In genomic region chr11:104590148-104590547, GRCm38 (mm10) we compare ENCODE assay signal across 8 mouse cellular contexts. TPM values are rescaled to one million over a fixed set of nuclear protein-coding genes. Genes with fewer than 3 reads are reported as not detected.
DNase-seq lines count a peak whose midpoint lies in the region; ATAC-seq and TF ChIP-seq lines count a peak whose summit lies in the region.

No protein-coding gene starts in this region.

- H3K9me3 ChIP-seq in forebrain, embryonic 15.5 days: peaks cover 4% of the 10 kb centered on the region; the same call in 1 of the 2 replicates
- H3K9me3 ChIP-seq in liver, postnatal 0 days (ENCODE audit: low read length): no peaks in the 10 kb centered on the region

- no peak overlapping the region for H3K27ac ChIP-seq in forebrain, embryonic 15.5 days (replicated peaks)
- no peak overlapping the region for H3K27ac ChIP-seq in liver, postnatal 0 days (ENCODE audit: low read depth)

- intact Hi-C loops in heart, postnatal 14 days (cut with DNase I): loop anchor here (5.0 to 10.0 kb wide), 3 partner anchors 177 to 532 kb away; no protein-coding TSS in a partner anchor

- H3K9ac ChIP-seq in forebrain, embryonic 15.5 days (replicated peaks): no peak overlapping the region
- no peak overlapping the region for H3K9ac ChIP-seq in liver, postnatal 0 days (replicated peaks)

- H3K4me2 ChIP-seq in forebrain, embryonic 15.5 days (replicated peaks): no peak overlapping the region
- no peak overlapping the region for H3K4me2 ChIP-seq in liver, postnatal 0 days (ENCODE audit: low read depth, low read length)

- TF ChIP-seq CTCF in liver, postnatal 0 days (IDR thresholded peaks at IDR 0.05; ENCODE audit: low read depth): peak; percentile 97

- TF ChIP-seq EP300 in liver, postnatal 0 days (IDR thresholded peaks at IDR 0.05; ENCODE audit: low read depth): peak; percentile 34; the same call in 1 of the 2 replicates

- no peaks in the 10 kb centered on the region for H3K36me3 ChIP-seq in forebrain, embryonic 15.5 days
- no peaks in the 10 kb centered on the region for H3K36me3 ChIP-seq in liver, postnatal 0 days (replicated peaks; ENCODE audit: insufficient read depth, low read length)

- no peaks in the 10 kb centered on the region for H3K4me1 ChIP-seq in forebrain, embryonic 15.5 days
- H3K4me1 ChIP-seq in liver, postnatal 0 days (ENCODE audit: insufficient read depth): no peaks in the 10 kb centered on the region

- no peak overlapping the region for H3K4me3 ChIP-seq in forebrain, embryonic 15.5 days
- no peak overlapping the region for H3K4me3 ChIP-seq in liver, postnatal 0 days (ENCODE audit: low read depth, low read length)

- peak; percentile 87 for DNase-seq in MN1 (ENCODE audit: low spot score)
- DNase-seq in c-Kit-positive CD71-positive TER-119-positive erythroid progenitor cells, embryonic 14.5 days (ENCODE audit: low spot score): peak; percentile 70
- DNase-seq in heart, postnatal 14 days: peak; percentile 73 to 85
- DNase-seq in layer of hippocampus, adult 11-12 months (ENCODE audit: low spot score): peak; percentile 89
- peak; percentile 81 for DNase-seq in liver, postnatal 0 days
- DNase-seq in ovary, postnatal 36 days (ENCODE audit: low spot score): peak; percentile 60
- DNase-seq in thymus, postnatal 10 days (ENCODE audit: low spot score in 2 of 2): peak; percentile 55 to 80

- no peaks in the 10 kb centered on the region for H3K27me3 ChIP-seq in forebrain, embryonic 15.5 days
- no peaks in the 10 kb centered on the region for H3K27me3 ChIP-seq in liver, postnatal 0 days (ENCODE audit: insufficient read depth, low read length)

- ATAC-seq in forebrain, embryonic 15.5 days (replicated peaks): peak; percentile 41; the same call in 1 of the 2 replicates
- peak; percentile 72 for ATAC-seq in liver, postnatal 0 days

- 4% methylated on average over 8 of the region's 8 CpGs for WGBS in forebrain, embryonic 15.5 days
- under 1% methylated on average over 8 of the region's 8 CpGs for WGBS in liver, postnatal 0 days (ENCODE audit: insufficient replicate concordance)

RNA-seq across cellular contexts. Expression of gene Itgb3, which starts 17.7 kb away (rescaled TPM):
- polyA plus RNA-seq in forebrain, embryonic 15.5 days (2015; fragmentation: Nextera tagmentation; extraction: Ambion mirVana): 0.60 and 0.61 TPM in 2 replicates
- total RNA-seq in heart, postnatal 14 days (2021): 1 to 10 TPM; 4.8 to 4.9 TPM
- 13.6 and 16.0 TPM in 2 replicates for polyA plus RNA-seq in liver, postnatal 0 days (2015; fragmentation: Nextera tagmentation; extraction: Ambion mirVana)

RNA-seq across cellular contexts. Expression of gene Myl4, which starts 39.7 kb away (rescaled TPM):
- 2.1 and 2.9 TPM in 2 replicates for polyA plus RNA-seq in forebrain, embryonic 15.5 days (2015; fragmentation: Nextera tagmentation; extraction: Ambion mirVana)
- 100 to 1,000 TPM; 280 to 698 TPM for total RNA-seq in heart, postnatal 14 days (2021)
- polyA plus RNA-seq in liver, postnatal 0 days (2015; fragmentation: Nextera tagmentation; extraction: Ambion mirVana): 8.1 and 8.3 TPM in 2 replicates

RNA-seq across cellular contexts. Expression of gene Cdc27, which starts 39.7 kb away (rescaled TPM):
- polyA plus RNA-seq in forebrain, embryonic 15.5 days (2015; fragmentation: Nextera tagmentation; extraction: Ambion mirVana): 37.6 and 38.8 TPM in 2 replicates
- total RNA-seq in heart, postnatal 14 days (2021): 10 to 100 TPM; 23.2 to 26.5 TPM
- polyA plus RNA-seq in liver, postnatal 0 days (2015; fragmentation: Nextera tagmentation; extraction: Ambion mirVana): 12.3 and 13.8 TPM in 2 replicates
